Mouse (Mus musculus) kidney, embryonic 16.5 days (tissue): Measurements from ENCODE around the gene Fam71e1. TPM values are rescaled to one million over a fixed set of nuclear protein-coding genes. Genes with fewer than 3 reads are reported as not detected.

ENCODE experiments used
- ATAC-seq: fragments of 200-750 bp; cut with Nextera tagmentation; 2 replicates; pipeline ENCODE4 v1.8.0; 2017; ENCODE audit warnings: moderate TSS enrichment; ENCODE audit not compliant: low FRiP score, low TSS enrichment
- H3K27ac ChIP-seq: fragments of 300-500 bp; sonication (generic); 2 replicates; pipeline ENCODE4 v1.5.1; 2014; ENCODE audit warnings: low read length
- H3K27me3 ChIP-seq: fragments of 300-500 bp; sonication (generic); 2 replicates; pipeline ENCODE4 v1.6.1; 2014; ENCODE audit warnings: low read length, control low read depth, mixed read lengths; ENCODE audit not compliant: insufficient read depth
- H3K36me3 ChIP-seq: fragments of 300-500 bp; sonication (generic); 2 replicates; pipeline ENCODE4 v1.6.1; 2014; ENCODE audit warnings: low read length, control low read depth, mixed read lengths; ENCODE audit not compliant: insufficient read depth
- H3K4me1 ChIP-seq: fragments of 300-500 bp; sonication (generic); 2 replicates; pipeline ENCODE4 v1.6.1; 2014; ENCODE audit warnings: low read length, control low read depth, mixed read lengths; ENCODE audit not compliant: insufficient read depth
- H3K4me2 ChIP-seq: fragments of 300-500 bp; sonication (generic); replicated peaks from 2 replicates; pipeline ENCODE4 v1.6.1; 2014; ENCODE audit warnings: low read depth, low read length
- H3K4me3 ChIP-seq: fragments of 300-500 bp; sonication (generic); 2 replicates; pipeline ENCODE4 v1.5.1; 2014; ENCODE audit warnings: mild to moderate bottlenecking, low read length
- H3K9ac ChIP-seq: fragments of 300-500 bp; sonication (generic); replicated peaks from 2 replicates; pipeline ENCODE4 v1.6.1; 2014; ENCODE audit warnings: low read length
- H3K9me3 ChIP-seq: fragments of 300-500 bp; sonication (generic); 2 replicates; pipeline ENCODE4 v1.6.1; 2016; ENCODE audit warnings: low read length, control low read depth
- WGBS: fragments of 180-500 bp; shearing (Covaris S2); extraction: QIAGEN DNeasy Blood & Tissue Kit; methylation state at CpG from one replicate; pipeline ENCODE4 v1.1.7; 2014; 5-methylcytosine and 5-hydroxymethylcytosine counted together
- polyA plus RNA-seq: library from polyadenylated mRNA; unstranded; fragments of >200 nt; fragmentation: Nextera tagmentation; extraction: Ambion mirVana; gene quantifications from 2 replicates; pipeline ENCODE4 v1.2.1, GENCODE M21; 2015

The Fam71e1 gene
- polyA plus RNA-seq, 1 experiment from 2014 or later, result 15.4 TPM

DNA sequence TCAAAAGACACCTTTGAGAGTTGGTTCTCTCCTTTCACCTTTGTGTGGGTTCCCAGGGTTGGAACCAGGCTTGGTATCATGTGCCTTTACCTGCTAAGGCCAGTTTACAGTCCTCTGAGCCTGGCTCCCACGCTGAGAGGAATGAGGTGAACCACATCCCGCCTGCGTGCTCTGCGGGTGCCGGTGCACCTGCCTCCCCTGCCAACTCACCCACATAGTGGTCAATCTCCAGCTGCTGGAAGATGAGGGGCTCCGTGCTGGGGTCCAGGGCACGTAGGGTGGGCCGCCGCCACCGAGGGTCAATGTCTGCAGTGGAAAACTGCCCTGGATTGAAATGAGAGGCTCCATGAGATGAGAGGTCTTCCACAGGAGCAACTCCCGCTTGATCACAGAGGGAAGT lies 46.2 kb downstream of the Fam71e1 start:
- H3K9me3 ChIP-seq, result no peaks in the 10 kb centered on the region
- no peak for ATAC-seq
- H3K4me3 ChIP-seq, result no peak overlapping the region
- H3K4me2 ChIP-seq, result no peak overlapping the region
- H3K4me1 ChIP-seq, result peaks cover 4% of the 10 kb centered on the region
- H3K9ac ChIP-seq, result no peak overlapping the region
- WGBS, result 91% methylated on average over 11 of the region's 11 CpGs
- peaks cover 49% of the 10 kb centered on the region for H3K36me3 ChIP-seq
- H3K27me3 ChIP-seq, result no peaks in the 10 kb centered on the region
- H3K27ac ChIP-seq, result no peak overlapping the region

DNA sequence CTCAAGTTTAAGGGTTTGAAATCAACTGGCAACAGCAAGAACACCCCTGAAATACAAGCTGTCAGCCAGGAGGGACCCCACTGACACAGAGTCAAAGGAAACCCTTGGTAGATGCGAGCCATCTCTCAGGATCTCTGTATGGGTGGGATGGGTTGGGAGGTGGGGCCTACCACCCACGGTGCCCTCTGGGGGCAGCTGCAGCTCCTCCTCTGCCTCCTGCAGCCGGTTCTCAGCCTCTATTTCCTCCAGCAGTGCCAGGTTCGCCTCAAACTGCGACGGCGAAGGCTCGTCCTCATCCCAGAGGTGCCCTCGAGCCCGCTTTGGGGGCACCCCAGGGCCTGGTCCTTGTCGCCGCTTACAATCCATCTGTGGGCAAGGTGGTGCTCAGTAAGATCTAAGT lies 46.7 kb downstream of the Fam71e1 start:
- Histone ChIP-seq H3K4me1 (peaks cover 9% of the 10 kb centered on the region), H3K9me3 (no peaks in the 10 kb centered on the region), H3K4me3 (no peak overlapping the region), H3K27me3 (no peaks in the 10 kb centered on the region), H3K9ac (no peak overlapping the region), H3K27ac (no peak overlapping the region), H3K36me3 (peaks cover 44% of the 10 kb centered on the region), H3K4me2 (no peak overlapping the region)
- 75% methylated on average over 12 of the region's 12 CpGs for WGBS
- no peak for ATAC-seq

DNA sequence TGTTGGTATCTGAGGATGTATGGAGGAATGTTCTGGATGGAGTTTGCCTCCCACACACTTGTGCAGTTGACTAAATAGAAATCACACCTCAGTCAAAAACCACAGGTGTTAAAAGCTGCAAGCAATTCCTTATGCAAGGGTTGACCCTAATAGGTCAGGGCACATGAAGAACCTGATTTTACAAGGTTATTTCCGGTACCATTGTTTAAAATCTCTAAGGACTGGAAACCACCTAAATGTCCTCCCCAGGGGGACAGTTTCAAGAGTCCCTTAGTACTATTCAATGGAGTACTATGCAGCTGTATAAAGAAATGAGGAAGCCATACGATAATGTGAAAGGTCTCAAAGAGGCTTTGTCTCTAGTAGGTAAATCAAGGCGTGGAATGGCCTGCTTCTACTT lies 49.9 kb downstream of the Fam71e1 start:
- H3K4me2 ChIP-seq, result no peak overlapping the region
- H3K9ac ChIP-seq, result no peak overlapping the region
- H3K4me1 ChIP-seq, result peaks cover 10% of the 10 kb centered on the region
- no peaks in the 10 kb centered on the region for H3K27me3 ChIP-seq
- H3K4me3 ChIP-seq, result no peak overlapping the region
- peaks cover 32% of the 10 kb centered on the region for H3K36me3 ChIP-seq
- no peak overlapping the region for H3K27ac ChIP-seq
- ATAC-seq, result no peak
- WGBS, result 95% methylated on average over 3 of the region's 3 CpGs
- H3K9me3 ChIP-seq, result no peaks in the 10 kb centered on the region

DNA sequence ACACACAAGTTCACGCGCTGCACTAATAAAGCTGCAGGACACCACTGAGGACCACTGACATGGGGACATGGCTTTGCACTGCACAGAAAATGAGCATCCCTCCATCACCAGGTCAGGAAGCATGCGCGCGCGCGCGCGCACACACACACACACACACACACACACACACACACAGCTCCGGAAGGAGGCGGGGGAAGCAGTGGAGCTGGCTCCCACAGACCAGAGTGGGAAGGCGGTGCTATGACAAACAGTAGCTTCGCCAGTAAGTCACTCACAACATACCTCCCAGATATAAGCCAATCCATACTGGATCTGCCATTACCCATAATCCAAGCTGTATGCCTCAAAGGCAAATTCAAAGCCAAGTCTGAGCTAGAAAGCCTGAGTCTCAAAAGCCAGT lies 50.7 kb downstream of the Fam71e1 start:
- H3K9ac ChIP-seq, result peak overlapping the region; percentile 73

DNA sequence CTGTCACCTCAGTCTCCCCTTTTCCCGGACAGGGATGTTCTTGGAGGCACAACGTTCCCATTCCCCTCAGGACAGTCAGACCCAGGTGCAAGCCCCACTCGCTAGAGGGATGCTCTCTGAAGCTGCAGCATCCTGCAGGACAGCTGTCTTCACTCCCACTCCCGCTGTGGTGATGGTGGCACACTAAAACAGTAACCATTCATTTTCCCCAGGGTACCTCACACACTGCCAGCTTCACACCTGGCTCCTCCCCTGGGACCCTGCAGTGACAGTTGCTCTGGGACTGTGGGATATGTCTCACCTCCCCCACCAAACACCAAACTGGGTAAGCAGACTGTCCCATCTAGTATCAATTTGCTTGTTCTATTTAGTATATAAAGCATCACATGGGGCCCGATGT lies 51.3 kb downstream of the Fam71e1 start:
- Histone ChIP-seq H3K9ac (peak overlapping the region; percentile 73), H3K27ac (0 out of 2 replicates have a peak overlapping the region, but pooled peaks have one; percentile 76)
- 18% methylated on average over 5 of the region's 5 CpGs for WGBS

More for the DNA sequence above, 50.7 kb downstream of the Fam71e1 start:
- peaks cover 33% of the 10 kb centered on the region for H3K36me3 ChIP-seq
- H3K27me3 ChIP-seq, result no peaks in the 10 kb centered on the region
- ATAC-seq, result no peak
- no peak overlapping the region for H3K27ac ChIP-seq
- 93% methylated on average over 13 of the region's 13 CpGs for WGBS
- H3K9me3 ChIP-seq, result no peaks in the 10 kb centered on the region
- H3K4me3 ChIP-seq, result peak overlapping the region; percentile 73
- peak overlapping the region; percentile 60 for H3K4me2 ChIP-seq
- peaks cover 10% of the 10 kb centered on the region for H3K4me1 ChIP-seq

DNA sequence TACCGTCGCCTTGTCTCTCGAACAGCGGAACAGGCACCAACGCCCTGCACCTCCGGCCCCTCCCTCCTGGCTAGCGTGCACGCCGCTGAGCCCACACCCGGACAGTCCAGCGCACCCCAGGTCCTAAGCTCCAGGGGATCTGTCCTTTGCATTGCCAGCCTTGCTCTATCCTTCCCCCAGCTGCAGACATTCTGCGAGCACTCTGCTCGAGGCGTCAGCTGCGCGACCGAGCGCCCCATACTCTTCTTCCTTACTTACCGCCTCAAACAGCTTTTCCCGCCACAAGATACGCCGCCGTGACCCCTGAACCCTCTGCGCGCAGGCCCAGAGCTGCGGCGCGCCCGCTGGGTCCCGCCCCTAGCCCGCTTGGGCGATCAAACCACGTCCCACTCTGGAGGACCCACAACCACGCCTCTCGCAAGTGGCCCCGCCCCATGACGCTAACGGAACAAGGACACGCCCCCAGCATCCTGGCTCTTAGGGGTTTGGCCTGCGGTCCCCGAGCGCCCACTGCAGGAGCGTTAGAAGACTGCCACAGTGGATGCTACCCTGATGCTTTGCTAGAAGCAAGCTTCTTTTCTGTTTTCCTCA lies 52.2 kb downstream of the Fam71e1 start, which contains the start of gene Pold1:
TSS of gene Pold1 (minus strand) at position 353 of the 591 bp plus-strand sequence.
- H3K36me3 ChIP-seq, result peaks cover 29% of the 10 kb centered on the region
- WGBS, result under 1% methylated on average over 43 of the region's 43 CpGs
- peak within 1 kb of the TSS; percentile 73 for H3K4me3 ChIP-seq
- peak within 1 kb of the TSS; percentile 73 for H3K9ac ChIP-seq
- no peaks in the 10 kb centered on the region for H3K27me3 ChIP-seq
- no peaks in the 10 kb centered on the region for H3K9me3 ChIP-seq
- H3K4me1 ChIP-seq, result peaks cover 19% of the 10 kb centered on the region
- peak; percentile 94 for ATAC-seq
- peak within 1 kb of the TSS; percentile 60 for H3K4me2 ChIP-seq
- peak within 1 kb of the TSS; percentile 76; the same call in 1 of the 2 replicates for H3K27ac ChIP-seq

More for the DNA sequence above, 51.3 kb downstream of the Fam71e1 start:
- peak overlapping the region; percentile 73 for H3K4me3 ChIP-seq
- no peaks in the 10 kb centered on the region for H3K9me3 ChIP-seq
- H3K4me2 ChIP-seq, result peak overlapping the region; percentile 60
- ATAC-seq, result no peak
- H3K27me3 ChIP-seq, result no peaks in the 10 kb centered on the region
- peaks cover 14% of the 10 kb centered on the region for H3K4me1 ChIP-seq
- peaks cover 29% of the 10 kb centered on the region for H3K36me3 ChIP-seq

DNA sequence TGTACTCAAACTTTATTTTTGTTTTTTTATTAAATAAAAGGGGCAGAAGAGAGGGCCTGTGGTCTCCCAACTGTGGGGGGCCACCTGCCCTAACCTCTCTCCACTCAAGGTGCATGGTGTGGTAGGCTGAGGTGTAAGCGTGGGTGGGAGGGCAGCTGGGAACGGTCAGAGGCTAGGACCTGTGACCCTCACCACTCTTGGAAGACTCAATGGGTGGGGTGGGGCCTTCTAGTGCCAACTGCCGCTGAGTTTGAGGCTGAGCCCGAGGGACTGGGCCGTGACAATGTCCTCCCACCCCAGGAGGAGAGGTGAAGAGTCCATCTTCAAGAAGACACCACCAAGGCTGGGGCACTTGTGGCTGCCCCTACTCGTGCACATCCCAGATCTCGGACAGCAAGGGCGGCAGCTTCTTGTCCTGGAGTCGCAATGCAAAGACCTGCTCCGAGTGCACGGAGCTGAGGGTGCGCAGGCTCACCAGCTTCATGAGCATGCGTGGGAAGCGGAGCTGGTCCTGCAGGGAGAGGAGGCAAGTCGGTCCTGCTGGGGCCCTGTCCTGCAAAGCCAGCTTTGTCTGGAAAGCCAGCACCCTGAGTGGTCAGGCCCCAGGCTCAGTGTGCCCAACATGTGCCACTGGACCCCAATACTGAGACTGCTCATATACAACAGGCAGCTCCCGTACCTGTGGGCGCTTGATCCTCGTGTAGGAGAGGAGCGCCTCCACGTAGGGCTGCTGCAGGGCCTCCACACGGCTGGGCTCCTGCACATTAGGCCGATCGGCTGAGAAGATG lies 53.4 kb downstream of the Fam71e1 start:
- Histone ChIP-seq H3K4me1 (peaks cover 23% of the 10 kb centered on the region), H3K27ac (no peak overlapping the region), H3K4me2 (no peak overlapping the region)

DNA sequence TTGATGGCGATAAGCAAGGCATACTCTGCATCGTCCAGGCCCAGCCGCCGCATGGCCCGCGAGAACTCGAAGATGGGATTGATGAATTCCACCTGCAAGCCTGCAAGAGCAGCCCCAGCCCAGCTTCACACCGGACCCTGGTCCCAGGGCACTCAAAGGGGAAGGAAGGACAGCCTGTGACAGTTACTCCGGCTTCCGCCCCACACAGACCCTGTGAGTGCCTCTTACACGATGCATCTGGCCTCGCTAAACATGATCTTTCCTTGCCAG lies 54.0 kb downstream of the Fam71e1 start:
- H3K27ac ChIP-seq, result no peak overlapping the region
- H3K27me3 ChIP-seq, result no peaks in the 10 kb centered on the region
- H3K36me3 ChIP-seq, result peaks cover 29% of the 10 kb centered on the region
- no peak overlapping the region for H3K4me2 ChIP-seq
- H3K4me1 ChIP-seq, result peaks cover 23% of the 10 kb centered on the region
- no peak overlapping the region for H3K9ac ChIP-seq
- WGBS, result 92% methylated on average over 12 of the region's 12 CpGs
- ATAC-seq, result no peak
- no peak overlapping the region for H3K4me3 ChIP-seq
- no peaks in the 10 kb centered on the region for H3K9me3 ChIP-seq

More for the DNA sequence above, 53.4 kb downstream of the Fam71e1 start:
- no peaks in the 10 kb centered on the region for H3K27me3 ChIP-seq
- no peak overlapping the region for H3K9ac ChIP-seq
- no peaks in the 10 kb centered on the region for H3K9me3 ChIP-seq
- H3K4me3 ChIP-seq, result no peak overlapping the region
- ATAC-seq, result no peak
- WGBS, result 93% methylated on average over 23 of the region's 23 CpGs
- peaks cover 29% of the 10 kb centered on the region for H3K36me3 ChIP-seq
